Mouse (Mus musculus) bone marrow macrophage, adult 2 months (primary cell): ENCODE data around the gene Recql5.

Experiments
- CTCF ChIP-seq: IDR thresholded peaks from 2 replicates; pipeline ENCODE4 v1.5.1; 2012; ENCODE audit warnings: low read depth, mild to moderate bottlenecking, low read length, moderate library complexity
- POLR2A ChIP-seq: IDR thresholded peaks from 2 replicates; pipeline ENCODE4 v1.6.1; 2012; ENCODE audit warnings: mild to moderate bottlenecking, low read depth, low read length, borderline replicate concordance

DNA sequence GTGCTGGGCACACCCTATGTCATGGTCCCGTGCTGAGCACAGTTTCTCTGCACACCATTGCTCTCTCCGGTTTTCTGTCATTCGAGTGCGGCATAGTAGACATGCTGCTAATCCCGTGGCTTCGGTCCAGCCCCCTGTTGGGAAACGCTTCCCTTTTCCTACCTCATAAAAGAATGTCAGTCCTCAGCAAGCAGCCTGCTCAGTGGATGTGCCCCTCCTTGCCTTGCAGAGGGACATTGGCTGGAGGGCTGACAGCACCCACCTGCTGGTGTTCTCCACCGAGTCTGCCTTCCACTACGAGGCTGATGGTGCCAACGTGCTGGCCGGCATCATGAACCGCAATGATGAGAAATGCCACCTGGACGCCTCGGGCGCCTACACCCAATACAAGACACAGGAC lies 49.2 kb upstream of the Recql5 start:
- no peak for TF ChIP-seq POLR2A
- TF ChIP-seq CTCF, result no peak
